Mouse (Mus musculus) stomach, embryonic 15.5 days (tissue): ENCODE measurements around the gene Dnaja3. TPM values are rescaled to one million over a fixed set of nuclear protein-coding genes. Genes with fewer than 3 reads are reported as not detected.
"Not testable (repeated sequence)": the region's sequence is repeated elsewhere in the genome, so short reads cannot be mapped to it uniquely, and the experiment has no call there.

ENCODE experiments used
- ATAC-seq: fragments of 200-750 bp; cut with Nextera tagmentation; 2 replicates; pipeline ENCODE4 v1.8.0; 2017; ENCODE audit warnings: low read depth, moderate number of reproducible peaks, moderate TSS enrichment; ENCODE audit not compliant: insufficient read depth, low FRiP score
- H3K27ac ChIP-seq: fragments of 300-500 bp; sonication (generic); 2 replicates; pipeline ENCODE4 v1.5.1; 2015; ENCODE audit warnings: mild to moderate bottlenecking, inconsistent platforms
- H3K27me3 ChIP-seq: fragments of 300-500 bp; sonication (generic); replicated peaks from 2 replicates; pipeline ENCODE4 v1.6.1; 2015; ENCODE audit warnings: inconsistent platforms
- H3K36me3 ChIP-seq: fragments of 300-500 bp; sonication (generic); 2 replicates; pipeline ENCODE4 v1.6.1; 2015; ENCODE audit warnings: inconsistent platforms
- H3K4me1 ChIP-seq: fragments of 300-500 bp; sonication (generic); 2 replicates; pipeline ENCODE4 v1.6.1; 2015; ENCODE audit warnings: inconsistent platforms
- H3K4me2 ChIP-seq: fragments of 300-500 bp; sonication (generic); 2 replicates; pipeline ENCODE4 v1.6.1; 2015; ENCODE audit warnings: mild to moderate bottlenecking, inconsistent platforms
- H3K4me3 ChIP-seq: fragments of 300-500 bp; sonication (generic); replicated peaks from 2 replicates; pipeline ENCODE4 v1.5.1; 2015; ENCODE audit warnings: inconsistent platforms
- H3K9ac ChIP-seq: fragments of 300-500 bp; sonication (generic); 2 replicates; pipeline ENCODE4 v1.6.1; 2015; ENCODE audit warnings: inconsistent platforms
- H3K9me3 ChIP-seq: fragments of 300-500 bp; sonication (generic); 2 replicates; pipeline ENCODE4 v1.6.1; 2016; ENCODE audit warnings: inconsistent platforms
- WGBS: fragments of 180-500 bp; shearing (Covaris S2); methylation state at CpG from one replicate; pipeline ENCODE4 v1.1.7; 2015; 5-methylcytosine and 5-hydroxymethylcytosine counted together
- polyA plus RNA-seq: library from polyadenylated mRNA; unstranded; fragments of >200 nt; fragmentation: Nextera tagmentation; extraction: Ambion mirVana; gene quantifications from 2 replicates; pipeline ENCODE4 v1.2.1, GENCODE M21; 2015

Gene Dnaja3
- polyA plus RNA-seq, 1 experiment from 2014 or later, result 68.4 TPM

- Histone ChIP-seq H3K27ac (no peak overlapping the region), H3K9ac (no peak overlapping the region), H3K9me3 (no peaks in the 10 kb centered on the region), H3K4me3 (peak overlapping the region; percentile 76; the same call in 1 of the 2 replicates), H3K4me1 (peaks cover 7% of the 10 kb centered on the region), H3K27me3 (no peaks in the 10 kb centered on the region), H3K4me2 (peak overlapping the region; percentile 93), H3K36me3 (peaks cover 8% of the 10 kb centered on the region; the same call in 1 of the 2 replicates)
- ATAC-seq, result no peak
- WGBS, result 81% methylated on average over 5 of the region's 5 CpGs
Measured at GRCm38 (mm10) chr16:4678080-4678479, 38.3 kb downstream of the Dnaja3 start.

DNA sequence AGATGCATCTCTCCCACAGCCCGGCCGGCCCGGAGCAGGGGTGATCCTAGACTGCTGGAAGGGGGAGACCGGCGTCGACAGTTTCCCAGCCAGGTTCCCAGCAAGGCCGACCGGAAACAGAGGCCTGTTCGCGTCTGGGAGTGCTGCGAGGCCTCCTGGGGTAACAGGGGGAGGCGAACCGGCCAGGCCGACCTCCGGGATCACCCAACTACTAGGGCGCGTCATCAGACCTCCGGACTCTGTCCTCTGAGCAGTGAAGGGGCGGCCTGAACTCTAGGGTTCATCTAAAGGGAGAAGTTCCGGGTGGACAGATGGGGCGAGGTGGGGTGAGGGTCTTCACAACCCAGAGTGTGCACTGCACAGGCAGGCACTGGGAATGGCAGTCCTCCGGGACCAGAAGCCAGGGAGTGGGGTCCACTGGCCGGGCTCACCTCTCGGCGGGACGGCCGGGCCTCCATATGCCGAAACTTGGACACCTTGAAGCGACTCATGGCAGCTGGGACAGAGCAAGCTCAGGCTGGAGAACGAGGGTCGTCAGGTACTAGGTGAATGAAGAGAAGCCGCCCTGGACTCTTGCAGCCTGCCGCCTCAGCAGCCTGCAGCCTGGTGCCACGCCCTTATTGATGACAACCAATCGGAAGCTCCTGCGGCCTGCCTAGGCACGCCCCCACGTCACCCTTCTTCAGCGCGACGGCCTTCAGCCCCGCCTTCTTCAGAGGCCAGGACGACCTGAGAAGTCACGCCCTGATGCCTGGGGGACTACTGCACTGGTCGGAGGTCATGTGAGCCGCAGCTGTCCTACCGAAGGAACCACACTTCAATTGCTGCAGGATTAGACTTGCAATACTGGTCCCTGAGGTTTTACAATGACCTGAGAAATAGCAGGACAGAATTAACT, 39.6 kb downstream of the Dnaja3 start, which contains the start of gene Coro7:
Coro7 (minus strand) TSS at position 657 of the 898 bp plus-strand sequence.
- Histone ChIP-seq H3K4me3 (peak within 1 kb of the TSS; percentile 76), H3K36me3 (peaks cover 8% of the 10 kb centered on the region; the same call in 1 of the 2 replicates)

DNA sequence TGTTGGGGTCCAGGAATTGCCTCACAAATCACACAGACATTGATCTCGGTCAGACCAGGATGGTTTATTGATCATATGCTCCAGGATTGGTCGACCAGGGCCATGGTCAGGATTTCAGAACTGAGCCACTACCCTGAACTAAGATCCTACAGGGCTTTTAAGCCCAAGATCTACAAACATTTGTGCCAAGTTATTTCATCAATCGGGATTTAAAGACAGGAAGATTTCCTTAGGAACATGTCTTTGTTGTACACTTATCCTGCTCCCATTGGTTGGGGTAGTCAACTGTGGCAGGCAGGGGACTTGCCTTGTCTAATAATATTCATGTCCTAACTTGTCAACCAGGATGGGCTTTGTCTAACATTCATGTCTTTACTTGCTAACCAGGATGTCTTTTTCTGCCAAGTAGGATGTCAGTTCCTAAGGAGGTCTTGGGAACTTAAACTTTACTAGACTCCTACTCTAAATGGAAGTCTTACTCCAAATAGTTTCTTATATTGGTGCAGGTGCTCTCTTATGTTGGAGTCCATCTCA, 41.2 kb downstream of the Dnaja3 start:
- not testable (repeated sequence) for H3K36me3 ChIP-seq, H3K27ac ChIP-seq, ATAC-seq, H3K4me3 ChIP-seq, H3K9ac ChIP-seq, H3K4me2 ChIP-seq, H3K27me3 ChIP-seq, H3K9me3 ChIP-seq
- H3K4me1 ChIP-seq, result peaks cover 15% of the 10 kb centered on the region
- WGBS, result 76% methylated on average over 3 of the region's 3 CpGs

More for the DNA sequence above, 39.6 kb downstream of the Dnaja3 start, which contains the start of gene Coro7:
- peak within 1 kb of the TSS; percentile 93 for H3K4me2 ChIP-seq
- no peaks in the 10 kb centered on the region for H3K9me3 ChIP-seq
- WGBS, result under 1% methylated on average over 47 of the region's 47 CpGs
- peaks cover 7% of the 10 kb centered on the region for H3K4me1 ChIP-seq
- ATAC-seq, result peak; percentile 89
- H3K9ac ChIP-seq, result peak within 1 kb of the TSS; percentile 58
- no peaks in the 10 kb centered on the region for H3K27me3 ChIP-seq
- H3K27ac ChIP-seq, result peak within 1 kb of the TSS; percentile 69

GRCm38 (mm10) chr16:4682628-4683179, 42.9 kb downstream of the Dnaja3 start:
- Histone ChIP-seq H3K9ac (no peak overlapping the region), H3K4me3 (no peak overlapping the region; the same call in 1 of the 2 replicates), H3K36me3 (peaks cover 9% of the 10 kb centered on the region), H3K27ac (peak overlapping the region; percentile 91; the same call in 1 of the 2 replicates), H3K27me3 (no peaks in the 10 kb centered on the region), H3K4me1 (peaks cover 15% of the 10 kb centered on the region), H3K9me3 (no peaks in the 10 kb centered on the region), H3K4me2 (no peak overlapping the region)
- 78% methylated on average over 4 of the region's 4 CpGs for WGBS
- ATAC-seq, result no peak

DNA sequence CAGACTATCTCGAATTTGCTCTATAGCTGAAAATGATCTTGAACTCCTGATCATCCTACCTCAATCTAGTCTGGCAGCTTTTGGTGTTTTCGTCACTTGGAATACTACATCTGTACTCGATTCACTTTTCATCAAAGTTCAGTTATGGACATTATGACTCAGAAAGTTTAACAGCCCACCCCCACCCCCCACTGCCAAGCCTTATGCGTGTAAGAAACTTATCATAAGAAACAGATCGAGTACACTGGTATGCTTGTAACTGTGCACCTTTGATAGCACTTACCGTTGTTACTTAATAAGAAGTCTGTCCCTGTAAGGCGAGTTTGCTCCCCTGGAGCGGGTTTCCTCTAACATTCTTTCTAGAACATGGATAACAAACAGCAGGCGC, 43.4 kb downstream of the Dnaja3 start:
- no peaks in the 10 kb centered on the region for H3K27me3 ChIP-seq
- no peak for ATAC-seq
- H3K9me3 ChIP-seq, result no peaks in the 10 kb centered on the region
- peak overlapping the region; percentile 97 for H3K4me3 ChIP-seq
- peaks cover 15% of the 10 kb centered on the region for H3K4me1 ChIP-seq
- H3K36me3 ChIP-seq, result peaks cover 10% of the 10 kb centered on the region
- H3K4me2 ChIP-seq, result peak overlapping the region; percentile 74
- 25% methylated on average over 9 of the region's 9 CpGs for WGBS
- peak overlapping the region; percentile 91 for H3K27ac ChIP-seq
- H3K9ac ChIP-seq, result peak overlapping the region; percentile 98; the same call in 1 of the 2 replicates

GRCm38 (mm10) chr16:4683581-4684456, 44.0 kb downstream of the Dnaja3 start:
- peak overlapping the region; percentile 74 for H3K4me2 ChIP-seq
- H3K27me3 ChIP-seq, result no peaks in the 10 kb centered on the region
- H3K4me3 ChIP-seq, result peak overlapping the region; percentile 97
- H3K9me3 ChIP-seq, result no peaks in the 10 kb centered on the region
- H3K4me1 ChIP-seq, result peaks cover 12% of the 10 kb centered on the region
- peak overlapping the region; percentile 91 for H3K27ac ChIP-seq
- H3K9ac ChIP-seq, result peak overlapping the region; percentile 98
- under 1% methylated on average over 54 of the region's 54 CpGs for WGBS
- H3K36me3 ChIP-seq, result peaks cover 13% of the 10 kb centered on the region
- peak; percentile 84 for ATAC-seq

GRCm38 (mm10) chr16:4684457-4684791, 44.6 kb downstream of the Dnaja3 start:
- peak overlapping the region; percentile 97 for H3K4me3 ChIP-seq
- H3K27me3 ChIP-seq, result no peaks in the 10 kb centered on the region
- peak overlapping the region; percentile 74 for H3K4me2 ChIP-seq
- H3K4me1 ChIP-seq, result peaks cover 8% of the 10 kb centered on the region; the same call in 1 of the 2 replicates
- peaks cover 18% of the 10 kb centered on the region for H3K36me3 ChIP-seq
- no peak overlapping the region; the same call in 1 of the 2 replicates for H3K27ac ChIP-seq
- H3K9me3 ChIP-seq, result no peaks in the 10 kb centered on the region
- under 1% methylated on average over 9 of the region's 9 CpGs for WGBS
- no peak for ATAC-seq
- peak overlapping the region; percentile 98 for H3K9ac ChIP-seq

GRCm38 (mm10) chr16:4689371-4689770, 49.6 kb downstream of the Dnaja3 start:
- not testable (repeated sequence) for H3K4me3 ChIP-seq, H3K9ac ChIP-seq, ATAC-seq, H3K4me2 ChIP-seq, H3K4me1 ChIP-seq, H3K27me3 ChIP-seq, H3K27ac ChIP-seq, H3K9me3 ChIP-seq
- WGBS, result 96% methylated on average over 4 of the region's 4 CpGs
- peaks cover 50% of the 10 kb centered on the region for H3K36me3 ChIP-seq

- Histone ChIP-seq H3K4me3 (no peak overlapping the region), H3K4me1 (no peaks in the 10 kb centered on the region), H3K9me3 (no peaks in the 10 kb centered on the region), H3K4me2 (no peak overlapping the region), H3K9ac (no peak overlapping the region), H3K27me3 (no peaks in the 10 kb centered on the region), H3K27ac (no peak overlapping the region), H3K36me3 (peaks cover 67% of the 10 kb centered on the region)
- no peak for ATAC-seq
- WGBS, result 89% methylated on average over 3 of the region's 3 CpGs
Measured at GRCm38 (mm10) chr16:4701211-4701610, 61.4 kb downstream of the Dnaja3 start.

- Histone ChIP-seq H3K4me1 (no peaks in the 10 kb centered on the region), H3K27me3 (no peaks in the 10 kb centered on the region), H3K9me3 (no peaks in the 10 kb centered on the region), H3K36me3 (peaks cover 61% of the 10 kb centered on the region), H3K4me3 (no peak overlapping the region), H3K27ac (no peak overlapping the region), H3K4me2 (no peak overlapping the region), H3K9ac (no peak overlapping the region)
- 38% methylated on average over 1 of the region's 1 CpGs for WGBS
- ATAC-seq, result no peak; the same call in 1 of the 2 replicates
Measured at GRCm38 (mm10) chr16:4702646-4703045, 62.9 kb downstream of the Dnaja3 start.

DNA sequence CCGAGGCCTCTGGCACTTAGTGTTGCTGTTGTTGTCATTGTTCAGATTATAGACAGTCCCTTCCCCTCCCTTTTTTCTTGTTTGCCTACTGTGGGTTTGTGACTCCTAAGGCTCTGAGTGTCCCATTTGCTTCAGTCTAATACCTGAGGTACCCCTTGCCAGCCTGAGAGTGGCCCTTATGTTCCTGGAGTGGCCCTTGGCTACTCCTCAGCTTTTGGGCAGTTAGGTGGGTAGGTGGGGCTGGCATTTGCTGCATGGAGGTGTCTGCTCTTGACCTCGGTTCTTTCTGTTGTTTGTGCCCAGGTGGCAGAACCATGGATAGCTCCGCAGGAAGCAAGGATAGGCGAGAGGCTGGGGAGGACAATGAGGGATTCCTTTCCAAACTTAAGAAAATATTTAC, 65.8 kb downstream of the Dnaja3 start:
- peaks cover 58% of the 10 kb centered on the region for H3K36me3 ChIP-seq
- no peak overlapping the region for H3K4me3 ChIP-seq
- H3K27ac ChIP-seq, result no peak overlapping the region
- no peaks in the 10 kb centered on the region for H3K4me1 ChIP-seq
- no peaks in the 10 kb centered on the region for H3K9me3 ChIP-seq
- ATAC-seq, result no peak
- WGBS, result 49% methylated on average over 4 of the region's 4 CpGs
- H3K4me2 ChIP-seq, result no peak overlapping the region
- no peak overlapping the region for H3K9ac ChIP-seq
- no peaks in the 10 kb centered on the region for H3K27me3 ChIP-seq
